Mouse (Mus musculus): ENCODE data around the gene Slc17a8.

GRCm38 (mm10) chr10:89548028-89548427 lies 73.0 kb downstream of the Slc17a8 start:
- TF ChIP-seq CTCF (IDR thresholded peaks at IDR 0.05; ENCODE audit: control insufficient read depth, insufficient read depth, insufficient read length) (no peak), MAX (IDR thresholded peaks at IDR 0.05) (no peak), USF1 (IDR thresholded peaks at IDR 0.05; ENCODE audit: low read depth) (no peak), MYOG (IDR thresholded peaks at IDR 0.05; ENCODE audit: control insufficient read depth, extremely low read depth, insufficient read length) (no peak), MYOD1 (IDR thresholded peaks at IDR 0.05; ENCODE audit: control insufficient read depth, insufficient read length, low read depth) (no peak), CEBPB (IDR thresholded peaks at IDR 0.05; ENCODE audit: low read depth) (no peak), FOSL1 (IDR thresholded peaks at IDR 0.05; ENCODE audit: insufficient read depth, low read length, poor library complexity, severe bottlenecking) (no peak)
